Mouse (Mus musculus) lung, embryonic 14.5 days (tissue): ENCODE results near the gene Cd81. TPM values are rescaled to one million over a fixed set of nuclear protein-coding genes. Genes with fewer than 3 reads are reported as not detected.

ENCODE experiments used
- ATAC-seq: fragments of 200-750 bp; cut with Nextera tagmentation; 2 replicates; pipeline ENCODE4 v1.8.0; 2017; ENCODE audit warnings: mild to moderate bottlenecking, moderate TSS enrichment, moderate library complexity; ENCODE audit not compliant: insufficient read depth
- DNase-seq: peaks from one replicate; pipeline ENCODE4 v3.0.0-alpha.2; 2015
- H3K27ac ChIP-seq: fragments of 300-500 bp; sonication (generic); 2 replicates; pipeline ENCODE4 v1.5.1; 2014; ENCODE audit warnings: low read depth, mild to moderate bottlenecking, moderate library complexity
- H3K27me3 ChIP-seq: fragments of 300-500 bp; sonication (generic); 2 replicates; pipeline ENCODE4 v1.6.1; 2014; ENCODE audit warnings: low read length, control low read depth; ENCODE audit not compliant: insufficient read depth
- H3K36me3 ChIP-seq: fragments of 300-500 bp; sonication (generic); 2 replicates; pipeline ENCODE4 v1.6.1; 2014; ENCODE audit warnings: control low read depth; ENCODE audit not compliant: insufficient read depth
- H3K4me1 ChIP-seq: fragments of 300-500 bp; sonication (generic); 2 replicates; pipeline ENCODE4 v1.6.1; 2014; ENCODE audit warnings: antibody characterized with exemption, control low read depth; ENCODE audit not compliant: insufficient read depth
- H3K4me2 ChIP-seq: fragments of 300-500 bp; sonication (generic); 2 replicates; pipeline ENCODE4 v1.6.1; 2014; ENCODE audit warnings: mild to moderate bottlenecking
- H3K4me3 ChIP-seq: fragments of 300-500 bp; sonication (generic); 2 replicates; pipeline ENCODE4 v1.5.1; 2014; ENCODE audit warnings: low read depth, low read length
- H3K9ac ChIP-seq: fragments of 300-500 bp; sonication (generic); 2 replicates; pipeline ENCODE4 v1.6.1; 2014
- H3K9me3 ChIP-seq: fragments of 300-500 bp; sonication (generic); 2 replicates; pipeline ENCODE4 v1.6.1; 2016; ENCODE audit warnings: low read depth, low read length, control low read depth
- CTCF ChIP-seq: IDR thresholded peaks from 2 replicates; pipeline ENCODE4 v1.5.1; 2016; ENCODE audit warnings: antibody characterized with exemption, low read depth
- WGBS: fragments of 180-500 bp; shearing (Covaris S2); extraction: QIAGEN DNeasy Blood & Tissue Kit; methylation state at CpG from one replicate; pipeline ENCODE4 v1.1.7; 2014; 5-methylcytosine and 5-hydroxymethylcytosine counted together
- polyA plus RNA-seq: library from polyadenylated mRNA; unstranded; fragments of >200 nt; fragmentation: Nextera tagmentation; extraction: Ambion mirVana; gene quantifications from 2 replicates; pipeline ENCODE4 v1.2.1, GENCODE M21; 2014

Cd81 gene
- polyA plus RNA-seq, 1 experiment from 2014 or later: 667 TPM

DNA sequence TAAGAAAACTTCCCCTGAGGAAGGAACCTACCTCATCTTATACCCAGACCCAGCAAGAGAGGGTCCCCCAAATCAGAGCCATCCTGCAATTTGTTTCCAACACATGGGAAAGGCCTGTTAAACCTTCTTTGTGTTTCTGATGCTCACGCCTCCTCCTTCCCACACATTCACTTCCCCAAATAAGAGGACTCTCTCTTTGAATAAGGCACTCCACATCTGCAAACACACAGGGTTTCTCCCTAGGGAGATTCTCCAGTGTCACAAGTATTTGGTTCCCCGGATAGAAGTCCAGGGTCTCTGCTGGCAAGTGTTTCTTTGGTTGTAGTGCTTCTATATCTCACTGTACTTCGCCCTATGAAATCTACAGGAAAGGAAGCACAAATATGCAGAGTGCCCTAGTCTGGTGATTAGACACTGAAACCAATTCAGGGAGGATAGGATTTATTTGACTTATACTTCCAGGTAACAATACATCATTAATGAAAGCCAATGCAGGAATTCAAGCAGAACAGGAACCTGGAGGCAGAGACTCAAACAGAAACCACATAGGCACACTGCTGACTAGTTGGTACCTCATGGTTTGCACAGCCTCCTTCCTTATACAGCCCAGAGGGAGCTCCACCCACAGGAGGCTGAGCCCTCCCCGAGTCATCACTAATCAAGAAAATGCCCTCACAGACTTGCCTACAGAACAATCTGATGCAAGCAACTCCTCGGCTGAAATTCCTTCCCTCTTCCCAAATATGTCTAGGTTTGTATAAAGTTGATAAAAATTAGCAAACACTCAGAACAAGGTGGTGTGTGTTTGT is 31.0 kb upstream of the Cd81 start:
- H3K4me3 ChIP-seq: no peak overlapping the region
- H3K27ac ChIP-seq: peak overlapping the region; percentile 22; the same call in 1 of the 2 replicates
- no peak overlapping the region for H3K4me2 ChIP-seq
- peaks cover 5% of the 10 kb centered on the region for H3K4me1 ChIP-seq
- 47% methylated on average over 5 of the region's 5 CpGs for WGBS
- peak; percentile 68; the same call in 1 of the 2 replicates for ATAC-seq
- TF ChIP-seq CTCF: no peak
- no peak overlapping the region for H3K9ac ChIP-seq
- no peaks in the 10 kb centered on the region for H3K27me3 ChIP-seq
- peak; percentile 45 for DNase-seq
- no peaks in the 10 kb centered on the region for H3K36me3 ChIP-seq
- no peaks in the 10 kb centered on the region for H3K9me3 ChIP-seq

DNA sequence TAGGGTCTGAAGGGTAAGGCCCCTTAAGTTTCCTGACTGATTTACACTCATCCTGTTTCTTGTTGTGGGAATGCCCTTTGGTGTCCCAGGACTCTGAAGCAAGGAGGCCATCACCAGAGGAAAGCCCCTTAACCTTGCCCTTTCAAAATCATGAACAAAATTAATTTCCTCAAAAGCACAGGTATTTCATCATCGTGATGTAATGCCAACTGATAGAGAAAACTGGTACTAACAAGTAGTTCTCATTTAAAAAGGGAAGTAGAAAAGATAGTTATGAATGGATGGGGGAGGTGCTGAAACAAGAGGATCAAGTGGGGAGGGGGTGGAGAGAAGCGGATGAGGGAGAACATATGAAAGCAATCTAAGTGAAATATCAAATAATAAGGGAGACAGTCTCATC is 29.0 kb upstream of the Cd81 start:
- H3K27ac ChIP-seq: no peak overlapping the region
- no peak overlapping the region for H3K9ac ChIP-seq
- DNase-seq (no peak), ATAC-seq (no peak)
- H3K36me3 ChIP-seq: no peaks in the 10 kb centered on the region
- WGBS: 86% methylated on average over 2 of the region's 2 CpGs
- no peak for TF ChIP-seq CTCF
- no peaks in the 10 kb centered on the region for H3K9me3 ChIP-seq
- no peak overlapping the region for H3K4me2 ChIP-seq
- H3K27me3 ChIP-seq: no peaks in the 10 kb centered on the region
- no peak overlapping the region for H3K4me3 ChIP-seq
- no peaks in the 10 kb centered on the region for H3K4me1 ChIP-seq

DNA sequence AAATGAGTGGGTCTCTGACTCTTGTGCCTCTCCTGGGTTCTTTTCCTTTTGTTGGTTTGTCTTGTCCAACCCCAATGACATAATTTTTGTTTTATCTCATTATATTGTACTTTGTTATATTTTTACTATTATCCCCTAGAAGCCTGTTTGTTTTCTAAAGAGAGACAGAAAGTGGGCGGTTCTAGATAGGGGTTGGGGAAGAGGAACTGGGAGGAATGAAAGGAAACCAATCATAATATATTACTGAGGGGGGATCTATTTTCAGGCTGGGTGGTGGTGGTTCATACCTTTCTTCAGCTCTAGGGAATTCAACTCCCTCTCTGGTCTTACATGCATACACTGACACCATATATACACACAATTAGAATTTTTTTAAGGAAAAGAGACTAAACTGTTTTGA is 28.2 kb upstream of the Cd81 start:
- Histone ChIP-seq H3K27me3 (no peaks in the 10 kb centered on the region), H3K4me2 (no peak overlapping the region), H3K36me3 (no peaks in the 10 kb centered on the region), H3K27ac (no peak overlapping the region), H3K4me3 (no peak overlapping the region), H3K9ac (no peak overlapping the region), H3K4me1 (no peaks in the 10 kb centered on the region), H3K9me3 (no peaks in the 10 kb centered on the region)
- DNase-seq (no peak), ATAC-seq (no peak)
- WGBS: 81% methylated on average over 1 of the region's 1 CpGs
- TF ChIP-seq CTCF: no peak

GRCm38 (mm10) chr7:143025496-143025895 is 27.0 kb upstream of the Cd81 start:
- no peaks in the 10 kb centered on the region for H3K36me3 ChIP-seq
- ATAC-seq: no peak
- no peaks in the 10 kb centered on the region for H3K4me1 ChIP-seq
- DNase-seq: no peak
- H3K9ac ChIP-seq: no peak overlapping the region
- H3K4me3 ChIP-seq: no peak overlapping the region
- H3K27me3 ChIP-seq: no peaks in the 10 kb centered on the region
- no peak overlapping the region for H3K4me2 ChIP-seq
- TF ChIP-seq CTCF: no peak
- 76% methylated on average over 3 of the region's 3 CpGs for WGBS
- H3K9me3 ChIP-seq: no peaks in the 10 kb centered on the region
- H3K27ac ChIP-seq: no peak overlapping the region

- no peaks in the 10 kb centered on the region for H3K9me3 ChIP-seq
- no peaks in the 10 kb centered on the region for H3K4me1 ChIP-seq
- no peak; the same call in 1 of the 2 replicates for ATAC-seq
- H3K9ac ChIP-seq: no peak overlapping the region
- no peaks in the 10 kb centered on the region for H3K27me3 ChIP-seq
- TF ChIP-seq CTCF: no peak
- H3K36me3 ChIP-seq: no peaks in the 10 kb centered on the region
- 81% methylated on average over 4 of the region's 4 CpGs for WGBS
- H3K4me2 ChIP-seq: no peak overlapping the region
- H3K4me3 ChIP-seq: no peak overlapping the region
- H3K27ac ChIP-seq: no peak overlapping the region
- DNase-seq: no peak
Measured at GRCm38 (mm10) chr7:143027196-143027595, 25.3 kb upstream of the Cd81 start.

DNA sequence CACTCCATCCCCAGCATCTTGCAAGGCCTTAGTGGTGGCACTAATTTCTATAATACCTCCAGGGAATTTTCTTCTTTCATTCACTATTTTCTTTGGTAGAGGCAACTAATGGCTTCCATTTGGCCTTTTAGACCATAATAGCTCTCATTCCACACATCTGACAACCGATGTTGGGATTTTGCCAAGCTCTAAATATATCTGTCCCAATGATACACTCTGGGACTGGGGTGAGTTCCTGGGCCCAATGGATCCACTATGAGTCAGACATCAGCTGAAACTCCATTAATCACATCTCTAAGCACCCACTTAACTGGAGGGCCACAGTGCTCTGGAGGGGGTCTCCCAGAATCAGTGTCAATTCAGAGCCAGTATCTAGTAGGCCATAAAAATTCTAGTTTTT is 20.7 kb upstream of the Cd81 start:
- no peaks in the 10 kb centered on the region for H3K36me3 ChIP-seq
- TF ChIP-seq CTCF: no peak
- H3K4me1 ChIP-seq: no peaks in the 10 kb centered on the region
- H3K9me3 ChIP-seq: no peaks in the 10 kb centered on the region
- no peak overlapping the region for H3K4me2 ChIP-seq
- H3K27ac ChIP-seq: no peak overlapping the region
- DNase-seq (peak; percentile 73), ATAC-seq (no peak)
- no peak overlapping the region for H3K4me3 ChIP-seq
- WGBS: 58% methylated on average over 1 of the region's 1 CpGs
- no peaks in the 10 kb centered on the region for H3K27me3 ChIP-seq
- no peak overlapping the region for H3K9ac ChIP-seq

- DNase-seq (no peak), ATAC-seq (no peak)
- no peak overlapping the region for H3K27ac ChIP-seq
- no peaks in the 10 kb centered on the region for H3K27me3 ChIP-seq
- 77% methylated on average over 4 of the region's 4 CpGs for WGBS
- no peaks in the 10 kb centered on the region for H3K4me1 ChIP-seq
- no peak overlapping the region for H3K4me2 ChIP-seq
- no peak overlapping the region for H3K4me3 ChIP-seq
- H3K36me3 ChIP-seq: no peaks in the 10 kb centered on the region
- no peak overlapping the region for H3K9ac ChIP-seq
- no peak for TF ChIP-seq CTCF
- no peaks in the 10 kb centered on the region for H3K9me3 ChIP-seq
Measured at GRCm38 (mm10) chr7:143033581-143033980, 19.0 kb upstream of the Cd81 start.
